Mouse (Mus musculus) MEL-GATA-1-ER (cell line): Measurements from ENCODE around the gene Ccdc85c.

Experiments used
- DNase-seq: peaks from one replicate; pipeline ENCODE4 v3.0.0-alpha.2; 2012; ENCODE audit warnings: low read depth; ENCODE audit errors: extremely low read depth

Ccdc85c gene

DNA sequence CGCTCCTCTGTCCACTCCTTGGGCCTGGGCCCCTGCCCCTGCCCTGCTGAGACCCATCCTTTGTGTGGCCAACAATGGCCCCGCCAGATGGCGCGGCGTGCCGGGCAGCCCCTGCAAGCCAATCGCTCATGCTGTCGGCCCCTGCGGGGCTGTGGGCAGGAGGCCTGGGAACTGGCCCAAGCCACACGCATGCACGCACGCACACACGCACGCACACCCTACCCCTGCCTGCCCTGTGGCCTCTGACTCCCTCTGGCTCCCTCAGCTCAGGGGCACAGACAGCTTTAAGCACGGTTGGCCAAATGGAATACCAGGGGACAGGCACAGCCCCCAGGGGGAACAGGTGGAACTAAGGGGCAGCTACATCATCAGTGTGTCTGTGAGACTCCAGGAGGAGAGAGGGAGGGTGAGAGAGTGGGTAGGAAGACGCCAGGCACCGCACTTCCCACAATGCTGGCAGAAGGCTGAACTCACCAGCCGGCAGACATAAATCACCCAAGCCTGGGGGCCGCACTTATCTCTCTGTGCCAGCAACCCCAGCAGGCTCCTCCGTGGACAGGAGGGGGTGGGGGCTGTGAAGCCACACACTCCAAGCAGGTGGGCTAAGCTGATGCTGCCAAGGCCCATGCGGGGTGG is 34.2 kb downstream of the Ccdc85c start:
- no peak for DNase-seq

DNA sequence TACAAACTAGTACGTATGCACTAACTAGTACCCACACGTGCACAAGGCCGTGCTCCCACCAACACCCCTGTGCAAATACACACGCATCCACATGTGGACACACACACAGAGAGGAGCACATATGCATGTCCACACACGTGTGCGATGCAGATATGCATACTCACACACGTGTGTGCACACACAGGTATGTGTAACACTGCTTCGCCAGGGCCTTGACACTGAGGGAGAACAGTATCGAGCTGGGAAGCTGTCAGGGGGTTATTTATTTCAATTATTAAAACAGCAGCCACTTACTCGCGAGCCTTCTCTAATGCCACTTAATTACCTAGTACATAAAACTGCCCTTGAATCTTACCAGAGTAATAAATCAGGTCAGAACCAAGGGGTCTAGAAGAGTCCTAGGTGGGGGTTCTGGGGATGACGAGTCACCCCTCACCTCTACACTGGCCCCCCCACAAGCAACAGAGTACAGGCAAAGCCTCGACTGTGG is 34.8 kb downstream of the Ccdc85c start:
- no peak for DNase-seq

DNA sequence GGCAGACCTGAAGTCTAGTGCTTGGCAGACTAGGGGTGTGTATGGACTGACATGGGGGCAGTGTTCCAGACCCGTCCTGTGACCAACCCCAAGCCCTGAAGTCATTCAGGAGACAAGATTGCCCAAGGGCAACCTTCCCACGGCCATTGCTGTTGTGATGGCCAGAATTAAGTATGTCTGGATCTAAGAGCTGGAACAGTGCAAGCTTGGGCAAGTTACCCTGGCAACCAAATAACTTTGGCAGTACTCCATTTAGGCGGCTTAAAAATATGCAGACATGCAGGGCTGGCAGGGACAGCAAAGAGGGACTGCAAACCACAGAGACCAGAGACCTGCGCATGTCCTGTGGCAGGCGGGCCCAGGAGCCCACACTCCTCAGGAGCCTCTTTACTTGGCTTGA is 35.8 kb downstream of the Ccdc85c start:
- DNase-seq = no peak

GRCm38 (mm10) chr12:108238395-108239035 is 36.7 kb downstream of the Ccdc85c start:
- DNase-seq = no peak

DNA sequence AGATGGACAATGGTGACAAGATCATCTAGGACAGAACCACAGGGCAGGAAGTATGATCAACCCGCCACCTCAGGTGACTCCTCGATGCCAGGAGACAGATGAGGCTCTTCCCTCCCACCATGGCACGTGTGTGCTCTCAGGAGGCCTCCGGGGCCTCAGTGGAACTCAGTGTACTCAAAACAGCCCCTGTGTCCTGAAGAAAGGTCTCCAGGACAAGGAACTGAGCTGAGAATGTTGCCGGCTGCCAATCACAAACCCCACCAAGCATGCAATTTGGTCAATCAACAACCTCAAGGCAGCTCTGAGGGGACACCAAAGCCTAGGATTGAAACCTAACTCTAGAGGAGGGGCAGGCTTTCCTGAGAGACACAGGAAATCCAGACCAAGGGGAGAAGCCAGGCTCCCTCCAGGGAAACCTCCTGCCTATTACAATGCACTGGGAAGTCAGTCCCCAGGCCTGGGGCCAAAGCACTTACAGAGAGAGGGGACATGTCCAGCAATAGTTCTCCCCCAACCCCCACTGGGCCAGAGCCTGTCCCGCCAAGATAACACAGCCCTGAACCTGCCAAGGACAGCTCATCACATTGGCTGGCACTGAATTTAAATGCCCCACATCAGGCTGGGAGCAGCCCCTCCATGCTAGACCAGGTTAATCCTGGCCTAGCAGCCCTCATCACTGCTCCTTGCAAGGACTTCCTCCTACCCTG is 37.8 kb downstream of the Ccdc85c start:
- no peak for DNase-seq

GRCm38 (mm10) chr12:108235976-108236555 is 39.2 kb downstream of the Ccdc85c start:
- DNase-seq = no peak

DNA sequence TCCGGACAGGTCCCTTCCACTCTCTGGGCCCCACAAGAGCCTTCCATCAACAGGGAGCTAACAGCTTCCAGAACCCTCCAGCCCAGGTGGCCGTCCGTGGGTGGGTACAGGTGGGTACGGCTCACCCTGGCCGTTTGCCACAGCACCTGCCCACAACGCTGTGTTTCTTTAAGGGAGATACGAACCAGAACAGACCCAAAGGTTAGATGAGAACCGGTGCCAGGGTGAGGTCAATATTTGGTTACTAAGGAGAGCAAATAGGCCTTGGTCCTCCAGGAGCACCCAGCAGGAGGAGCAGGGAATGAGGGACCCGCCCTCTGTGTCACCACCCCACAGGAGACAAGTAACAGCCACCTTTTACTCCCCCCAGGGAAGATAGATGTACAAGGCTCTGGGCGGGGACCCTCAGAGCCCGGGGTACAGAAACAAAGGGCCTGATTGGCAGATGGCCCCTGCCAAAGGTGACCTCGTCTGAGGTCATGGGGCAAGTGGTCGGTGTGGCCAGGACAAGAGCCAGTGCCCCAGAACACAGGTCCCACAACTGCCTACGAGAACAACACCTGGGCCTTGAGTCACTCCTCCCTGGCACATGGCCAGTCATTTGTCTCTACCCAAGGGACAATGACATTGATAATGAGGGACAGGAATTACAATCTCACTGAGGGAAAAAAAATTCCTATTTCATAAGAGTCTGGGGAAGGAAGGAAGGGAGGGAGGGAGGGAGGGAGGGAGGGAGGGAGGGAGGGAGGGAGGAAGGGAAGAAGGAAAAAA is 40.2 kb downstream of the Ccdc85c start:
- DNase-seq = no peak

DNA sequence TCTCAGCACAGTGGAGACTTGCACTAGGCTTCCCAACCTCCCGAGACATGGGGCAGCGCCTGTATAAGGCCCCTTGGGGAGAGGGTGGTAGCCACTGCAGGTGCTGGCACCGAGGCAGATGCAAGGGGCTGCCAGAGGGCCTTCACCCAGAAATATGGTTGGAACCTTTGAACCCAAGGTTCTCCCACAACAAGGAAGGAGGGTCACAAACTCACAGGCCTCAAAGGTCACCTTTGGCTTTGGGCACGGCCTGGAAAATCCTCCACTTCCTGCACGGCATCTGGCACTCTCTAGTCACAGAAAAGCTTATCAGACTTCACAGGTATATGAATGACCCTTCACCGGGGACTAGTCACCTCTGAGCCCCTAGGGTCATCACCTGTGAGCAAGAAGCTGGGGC is 41.5 kb downstream of the Ccdc85c start:
- DNase-seq = no peak

GRCm38 (mm10) chr12:108231901-108232300 is 43.3 kb downstream of the Ccdc85c start:
- DNase-seq = no peak

GRCm38 (mm10) chr12:108230821-108231794 is 44.1 kb downstream of the Ccdc85c start:
- DNase-seq = no peak

GRCm38 (mm10) chr12:108230077-108230476 is 45.1 kb downstream of the Ccdc85c start:
- no peak for DNase-seq

- DNase-seq = no peak
Observed at GRCm38 (mm10) chr12:108227527-108227926, 47.7 kb downstream of the Ccdc85c start.

- DNase-seq = no peak
Observed at GRCm38 (mm10) chr12:108226941-108227340, 48.3 kb downstream of the Ccdc85c start.

DNA sequence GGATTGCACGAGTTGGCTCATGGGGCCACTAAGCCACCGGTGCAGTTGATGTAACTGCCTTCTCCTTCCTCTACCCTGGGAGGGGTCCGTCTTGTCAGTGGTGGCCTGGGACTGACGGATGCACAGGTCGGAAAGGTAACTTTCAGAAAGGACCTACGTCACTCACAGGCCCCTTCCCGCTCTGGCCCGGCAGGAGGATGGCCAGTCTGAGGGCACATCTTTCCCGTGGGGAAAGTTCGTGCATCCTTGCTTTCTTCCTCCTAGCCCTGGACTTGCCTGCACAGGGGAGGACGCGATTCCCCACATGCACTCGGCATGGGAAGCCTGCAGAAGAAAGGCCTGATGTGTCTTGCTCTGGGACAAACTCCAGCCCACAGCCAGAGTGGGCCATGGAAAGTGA is 49.0 kb downstream of the Ccdc85c start:
- DNase-seq = no peak

- DNase-seq = no peak
Observed at GRCm38 (mm10) chr12:108225781-108226180, 49.4 kb downstream of the Ccdc85c start.

GRCm38 (mm10) chr12:108223357-108223756 is 51.9 kb downstream of the Ccdc85c start:
- DNase-seq = no peak

DNA sequence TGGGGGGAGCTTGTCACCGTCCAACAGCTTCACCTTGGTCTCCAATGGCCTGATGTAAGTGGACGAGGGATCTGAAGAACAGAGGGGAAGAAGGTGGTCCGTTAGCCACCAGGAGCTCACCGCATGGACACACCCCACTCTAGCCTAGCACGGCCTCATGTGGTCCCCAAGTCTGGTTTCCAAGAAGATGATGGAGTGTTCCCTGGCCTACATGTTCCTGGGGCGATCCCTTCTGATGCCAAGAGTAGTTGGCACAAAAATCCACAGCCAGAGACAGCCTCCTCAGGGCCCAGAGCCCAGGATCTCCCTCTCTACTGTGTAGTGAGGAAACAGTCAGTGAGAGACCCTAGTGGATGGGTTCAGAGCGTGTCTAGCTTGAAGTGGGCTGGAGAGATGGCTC is 53.5 kb downstream of the Ccdc85c start:
- no peak for DNase-seq

DNA sequence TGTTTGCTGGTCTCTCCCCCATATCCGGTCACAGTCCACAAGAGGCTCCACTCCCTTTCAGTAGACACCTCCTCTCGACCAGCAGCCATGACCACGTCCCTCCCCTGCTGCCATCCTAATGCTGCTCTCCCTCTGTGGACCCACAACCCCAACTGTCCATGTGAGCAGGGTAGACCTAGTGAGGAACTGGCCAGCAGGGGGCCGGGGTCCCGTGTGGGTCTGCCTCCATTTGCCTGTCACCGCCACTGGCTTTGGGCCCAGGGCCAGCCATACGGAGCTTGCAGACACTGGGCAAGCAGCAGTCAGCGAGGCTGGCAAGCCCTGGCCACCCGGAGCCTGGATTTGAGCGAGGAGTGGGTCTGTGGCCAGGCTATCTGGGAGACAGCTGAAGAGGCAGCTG is 54.0 kb downstream of the Ccdc85c start:
- no peak for DNase-seq

- no peak for DNase-seq
Observed at GRCm38 (mm10) chr12:108220621-108221020, 54.6 kb downstream of the Ccdc85c start.
